Mouse (Mus musculus) monocyte, adult 5-6 weeks (primary cell): ENCODE results near the gene Tbl1xr1. TPM values are rescaled to one million over a fixed set of nuclear protein-coding genes. Genes with fewer than 3 reads are reported as not detected.
A peak's percentile ranks its signal among the peaks of the same experiment; 100 is the strongest.

Experiments
- ATAC-seq: fragments of 153-309, 156-312 bp; replicated peaks from 2 replicates; pipeline ENCODE4 v1.8.0; 2017; ENCODE audit warnings: mild to moderate bottlenecking; ENCODE audit not compliant: low TSS enrichment, insufficient number of reproducible peaks, severe bottlenecking, poor library complexity, low FRiP score
- total RNA-seq: library from RNA; stranded (forward); fragments of 200-1000, 200-491, 200-594 nt; gene quantifications from 3 replicates; pipeline ENCODE4 v1.2.3, GENCODE M21; 2017

The Tbl1xr1 gene
- total RNA-seq, result 83.4 to 96.7 TPM (median 89.1 TPM) in 3 replicates

GRCm38 (mm10) chr3:22076561-22076935, at the start of gene Tbl1xr1:
TSS of gene Tbl1xr1 (plus strand) at chr3:22076652.
- ATAC-seq, result peak; percentile 37

GRCm38 (mm10) chr3:22038004-22038403, 38.4 kb upstream of the Tbl1xr1 start:
- ATAC-seq, result no peak

GRCm38 (mm10) chr3:22039036-22039795, 37.2 kb upstream of the Tbl1xr1 start:
- ATAC-seq, result no peak

- no peak for ATAC-seq
These were observed 35.8 kb upstream of the Tbl1xr1 start for GRCm38 (mm10) chr3:22040627-22041026.

- ATAC-seq, result no peak
These were observed 29.2 kb upstream of the Tbl1xr1 start for GRCm38 (mm10) chr3:22047203-22047602.

GRCm38 (mm10) chr3:22056664-22057328, 19.7 kb upstream of the Tbl1xr1 start:
- ATAC-seq, result no peak

- ATAC-seq, result no peak
These were observed 18.1 kb upstream of the Tbl1xr1 start for GRCm38 (mm10) chr3:22058206-22058804.

- ATAC-seq, result no peak
These were observed 15.3 kb upstream of the Tbl1xr1 start for GRCm38 (mm10) chr3:22061163-22061562.

GRCm38 (mm10) chr3:22068621-22069020, 7.8 kb upstream of the Tbl1xr1 start:
- no peak for ATAC-seq

GRCm38 (mm10) chr3:22073916-22074315, 2.5 kb upstream of the Tbl1xr1 start:
- no peak for ATAC-seq

- no peak; the same call in 1 of the 2 replicates for ATAC-seq
These were observed 1.7 kb upstream of the Tbl1xr1 start for GRCm38 (mm10) chr3:22074591-22075294.

- ATAC-seq, result no peak
These were observed 950 bp upstream of the Tbl1xr1 start for GRCm38 (mm10) chr3:22075517-22075886.

- ATAC-seq, result peak; percentile 71
These were observed 428 bp upstream of the Tbl1xr1 start for GRCm38 (mm10) chr3:22075887-22076560.

GRCm38 (mm10) chr3:22076936-22077656, 644 bp downstream of the Tbl1xr1 start:
- peak; percentile 61 for ATAC-seq

GRCm38 (mm10) chr3:22077657-22078475, 1.4 kb downstream of the Tbl1xr1 start:
- no peak for ATAC-seq

- ATAC-seq, result no peak
These were observed 2.1 kb downstream of the Tbl1xr1 start for GRCm38 (mm10) chr3:22078529-22078928.

- no peak for ATAC-seq
These were observed 5.4 kb downstream of the Tbl1xr1 start for GRCm38 (mm10) chr3:22081869-22082268.
